ENCODE assay signal across 16 mouse cellular contexts in genomic region chr1:75833071-75833830, GRCm38 (mm10).
DNase-seq lines count a peak whose midpoint lies in the region; ATAC-seq and TF ChIP-seq lines count a peak whose summit lies in the region.
"Had no signal": no experiment of that assay in that cellular context is flagged by ENCODE, and none has a peak within 500 bp of the region (broad histone marks: within the 10 kb centered on the region; RNA-seq: fewer than 3 reads in every experiment).

No protein-coding gene starts in this region.

- no peaks in the 10 kb centered on the region for H3K36me3 ChIP-seq in heart, embryonic 13.5 days
- H3K36me3 ChIP-seq in stomach, embryonic 15.5 days: no peaks in the 10 kb centered on the region
- H3K36me3 ChIP-seq in stomach, postnatal 0 days (ENCODE audit: control insufficient read depth, insufficient read depth, low read length): no peaks in the 10 kb centered on the region
- H3K36me3 ChIP-seq in limb, embryonic 10.5 days: no peaks in the 10 kb centered on the region
- H3K36me3 ChIP-seq: kidney, embryonic 15.5 days; lung, embryonic 15.5 days; neural tube, embryonic 12.5 days had no signal

- H3K4me1 ChIP-seq in heart, embryonic 13.5 days: no peaks in the 10 kb centered on the region
- H3K4me1 ChIP-seq in stomach, embryonic 15.5 days: 0 out of 2 replicates have a peak, but pooled peaks cover 4% of the 10 kb centered on the region
- no peaks in the 10 kb centered on the region for H3K4me1 ChIP-seq in stomach, postnatal 0 days (replicated peaks; ENCODE audit: control insufficient read depth, insufficient read depth)
- peaks cover 34% of the 10 kb centered on the region for H3K4me1 ChIP-seq in limb, embryonic 10.5 days
- H3K4me1 ChIP-seq: lung, embryonic 15.5 days; megakaryocyte, embryonic 14.5 days; neural tube, embryonic 12.5 days had no signal

- no peak for ATAC-seq in heart, embryonic 13.5 days (ENCODE audit: extremely low read depth, insufficient number of reproducible peaks, low FRiP score, low TSS enrichment)
- ATAC-seq in stomach, embryonic 15.5 days (ENCODE audit: insufficient read depth, low FRiP score, low read depth): no peak
- ATAC-seq in stomach, postnatal 0 days (ENCODE audit: low FRiP score, low TSS enrichment): no peak
- no peak for ATAC-seq in monocyte, adult 5-6 weeks (replicated peaks; ENCODE audit: insufficient number of reproducible peaks, low FRiP score, low TSS enrichment, poor library complexity, severe bottlenecking)

- no peak for TF ChIP-seq EP300 in stomach, postnatal 0 days (optimal IDR thresholded peaks at IDR 0.05)

- no peak for TF ChIP-seq CTCF in stomach, postnatal 0 days (IDR thresholded peaks at IDR 0.05; ENCODE audit: low read depth)

- H3K4me2 ChIP-seq in heart, embryonic 13.5 days: 0 out of 2 replicates have a peak overlapping the region, but pooled peaks have one; percentile 31
- peak overlapping the region; percentile 30; the same call in 1 of the 2 replicates for H3K4me2 ChIP-seq in stomach, embryonic 15.5 days
- H3K4me2 ChIP-seq in stomach, postnatal 0 days (replicated peaks; ENCODE audit: low read depth): no peak overlapping the region
- H3K4me2 ChIP-seq: kidney, embryonic 15.5 days; lung, embryonic 15.5 days; neural tube, embryonic 12.5 days had no signal

- no peak for DNase-seq in heart, postnatal 4 days
- no peak for DNase-seq in stomach, postnatal 0 days (ENCODE audit: low spot score)
- DNase-seq in limb, embryonic 10.5 days (ENCODE audit: low spot score): peak; percentile 80
- no peak for DNase-seq in urinary bladder, postnatal 4 days (ENCODE audit: low spot score in 2 of 2)
- DNase-seq in cerebellum, adult 9-11 months: no peak
- DNase-seq: adrenal gland, postnatal 14 days; heart, postnatal 14 days; liver; spleen, adult 18-20 months had no signal

- H3K4me3 ChIP-seq in heart, embryonic 13.5 days: no peak overlapping the region
- no peak overlapping the region for H3K4me3 ChIP-seq in stomach, embryonic 15.5 days (replicated peaks)
- no peak overlapping the region for H3K4me3 ChIP-seq in stomach, postnatal 0 days (ENCODE audit: low read depth, low read length)
- peak overlapping the region; percentile 11; the same call in 1 of the 2 replicates for H3K4me3 ChIP-seq in limb, embryonic 10.5 days
- H3K4me3 ChIP-seq: kidney, embryonic 15.5 days; lung, embryonic 15.5 days; megakaryocyte, embryonic 14.5 days; neural tube, embryonic 12.5 days had no signal

- H3K27ac ChIP-seq in heart, embryonic 13.5 days (replicated peaks): no peak overlapping the region
- H3K27ac ChIP-seq in stomach, embryonic 15.5 days: no peak overlapping the region
- no peak overlapping the region for H3K27ac ChIP-seq in stomach, postnatal 0 days (replicated peaks)
- peak overlapping the region; percentile 87 for H3K27ac ChIP-seq in limb, embryonic 10.5 days
- H3K27ac ChIP-seq: kidney, embryonic 15.5 days; lung, embryonic 15.5 days; neural tube, embryonic 12.5 days had no signal

- H3K27me3 ChIP-seq in heart, embryonic 13.5 days (replicated peaks): no peaks in the 10 kb centered on the region
- no peaks in the 10 kb centered on the region for H3K27me3 ChIP-seq in stomach, embryonic 15.5 days (replicated peaks)
- no peaks in the 10 kb centered on the region for H3K27me3 ChIP-seq in stomach, postnatal 0 days (ENCODE audit: control insufficient read depth, insufficient read depth, low read length)
- no peaks in the 10 kb centered on the region for H3K27me3 ChIP-seq in limb, embryonic 10.5 days (ENCODE audit: low read depth, poor library complexity, severe bottlenecking)
- H3K27me3 ChIP-seq: kidney, embryonic 15.5 days; lung, embryonic 15.5 days; megakaryocyte, embryonic 14.5 days; neural tube, embryonic 12.5 days had no signal

- H3K9me3 ChIP-seq in heart, embryonic 13.5 days: no peaks in the 10 kb centered on the region
- H3K9me3 ChIP-seq in stomach, embryonic 15.5 days: no peaks in the 10 kb centered on the region
- no peaks in the 10 kb centered on the region for H3K9me3 ChIP-seq in stomach, postnatal 0 days (ENCODE audit: control insufficient read depth, low read length)
- H3K9me3 ChIP-seq in limb, embryonic 10.5 days (replicated peaks): no peaks in the 10 kb centered on the region
- H3K9me3 ChIP-seq: kidney, embryonic 15.5 days; lung, embryonic 15.5 days; neural tube, embryonic 12.5 days had no signal

- H3K9ac ChIP-seq in heart, embryonic 13.5 days: no peak overlapping the region
- no peak overlapping the region for H3K9ac ChIP-seq in stomach, embryonic 15.5 days
- no peak overlapping the region for H3K9ac ChIP-seq in stomach, postnatal 0 days (ENCODE audit: low read length)
- H3K9ac ChIP-seq: kidney, embryonic 15.5 days; lung, embryonic 15.5 days; neural tube, embryonic 12.5 days had no signal

- 59% methylated on average over 12 of the region's 12 CpGs for WGBS in heart, embryonic 13.5 days
- WGBS in stomach, embryonic 15.5 days: 41% methylated on average over 12 of the region's 12 CpGs
- 36% methylated on average over 12 of the region's 12 CpGs for WGBS in stomach, postnatal 0 days
- 28% methylated on average over 12 of the region's 12 CpGs for WGBS in limb, embryonic 10.5 days
